In genomic region chr1:174656554-174656953, GRCm38 (mm10) we compare ENCODE assay signal across 24 mouse cellular contexts.
"Had no signal": no experiment of that assay in that cellular context is flagged by ENCODE, and none has a peak within 500 bp of the region (broad histone marks: within the 10 kb centered on the region; RNA-seq: fewer than 3 reads in every experiment).

No protein-coding gene starts in this region.

- H3K9me3 ChIP-seq: kidney, embryonic 15.5 days; limb, embryonic 15.5 days; liver, embryonic 12.5 days; liver, embryonic 15.5 days; midbrain, embryonic 15.5 days; neural tube, embryonic 12.5 days; neural tube, embryonic 15.5 days; stomach, embryonic 15.5 days had no signal

- H3K27me3 ChIP-seq: kidney, embryonic 15.5 days; limb, embryonic 15.5 days; liver, embryonic 12.5 days; liver, embryonic 15.5 days; megakaryocyte, embryonic 14.5 days; midbrain, embryonic 15.5 days; neural tube, embryonic 12.5 days; neural tube, embryonic 15.5 days; stomach, embryonic 15.5 days had no signal

- H3K27ac ChIP-seq: kidney, embryonic 15.5 days; left cerebral cortex, adult 2 months; limb, embryonic 15.5 days; liver, embryonic 12.5 days; liver, embryonic 15.5 days; midbrain, embryonic 15.5 days; neural tube, embryonic 12.5 days; neural tube, embryonic 15.5 days; stomach, embryonic 15.5 days had no signal

- H3K4me1 ChIP-seq: kidney, embryonic 15.5 days; limb, embryonic 15.5 days; liver, embryonic 12.5 days; liver, embryonic 15.5 days; megakaryocyte, embryonic 14.5 days; midbrain, embryonic 15.5 days; neural tube, embryonic 12.5 days; stomach, embryonic 15.5 days had no signal

- H3K4me2 ChIP-seq: kidney, embryonic 15.5 days; limb, embryonic 15.5 days; liver, embryonic 12.5 days; liver, embryonic 15.5 days; midbrain, embryonic 11.5 days; midbrain, embryonic 15.5 days; neural tube, embryonic 12.5 days; neural tube, embryonic 15.5 days; stomach, embryonic 15.5 days had no signal

- H3K9ac ChIP-seq: kidney, embryonic 15.5 days; limb, embryonic 15.5 days; liver, embryonic 12.5 days; liver, embryonic 15.5 days; midbrain, embryonic 15.5 days; neural tube, embryonic 12.5 days; neural tube, embryonic 15.5 days; stomach, embryonic 15.5 days had no signal

- ATAC-seq: liver, embryonic 12.5 days; midbrain, embryonic 15.5 days had no signal

- H3K36me3 ChIP-seq: kidney, embryonic 15.5 days; limb, embryonic 15.5 days; liver, embryonic 12.5 days; liver, embryonic 15.5 days; midbrain, embryonic 15.5 days; neural tube, embryonic 12.5 days; neural tube, embryonic 15.5 days; stomach, embryonic 15.5 days had no signal

- DNase-seq: kidney, adult 11 months; kidney, adult 8-10 months; kidney, postnatal 10 days; kidney, postnatal 36 days; layer of hippocampus, postnatal 36 days; left cerebral cortex, postnatal 4 days; lung, adult 2 months; lung, postnatal 14 days; lung, postnatal 4 days; right cerebral cortex, adult 18-20 months; right cerebral cortex, postnatal 14 days; right cerebral cortex, postnatal 4 days; thymus, postnatal 25 days had no signal

- H3K4me3 ChIP-seq: kidney, embryonic 15.5 days; left cerebral cortex, adult 2 months; limb, embryonic 15.5 days; liver, embryonic 12.5 days; liver, embryonic 15.5 days; midbrain, embryonic 15.5 days; neural tube, embryonic 12.5 days; neural tube, embryonic 15.5 days; stomach, embryonic 15.5 days had no signal
